Mouse (Mus musculus) forebrain, embryonic 14.5 days (tissue): Measurements from ENCODE around the gene Fibp. TPM values are rescaled to one million over a fixed set of nuclear protein-coding genes. Genes with fewer than 3 reads are reported as not detected.

Source experiments
- polyA plus RNA-seq: library from polyadenylated mRNA; unstranded; fragments of >200 nt; fragmentation: Nextera tagmentation; extraction: Ambion mirVana; gene quantifications from 2 replicates; pipeline ENCODE4 v1.2.1, GENCODE M21; 2014

The Fibp gene
- polyA plus RNA-seq, 1 experiment from 2014 or later = 167 TPM

Other genes starting within 250 kb of the Fibp start
- 25.0 and 29.4 TPM in 2 replicates for gene Pacs1, start 187.5 kb upstream of the Fibp start, polyA plus RNA-seq
- 298 and 333 TPM in 2 replicates for gene Sf3b2, start 165.2 kb upstream of the Fibp start, polyA plus RNA-seq
- gene Gal3st3, start 162.3 kb upstream of the Fibp start, polyA plus RNA-seq = 20.9 and 26.3 TPM in 2 replicates
- gene Catsper1, start 124.9 kb upstream of the Fibp start, polyA plus RNA-seq = not detected in 2 replicates
- 4.0 and 5.6 TPM in 2 replicates for gene Cst6, start 111.0 kb upstream of the Fibp start, polyA plus RNA-seq
- gene Eif1ad, start 93.9 kb upstream of the Fibp start, polyA plus RNA-seq = 33.0 and 36.2 TPM in 2 replicates
- 417 and 471 TPM in 2 replicates for gene Banf1, start 93.4 kb upstream of the Fibp start, polyA plus RNA-seq
- gene Sart1, start 71.9 kb upstream of the Fibp start, polyA plus RNA-seq = 58.3 and 64.2 TPM in 2 replicates
- gene Tsga10ip, start 58.1 kb upstream of the Fibp start, polyA plus RNA-seq = not detected in 2 replicates
- gene Drap1, start 35.6 kb upstream of the Fibp start, polyA plus RNA-seq = 255 and 263 TPM in 2 replicates
- 36.7 and 46.9 TPM in 2 replicates for gene AI837181, start 35.5 kb upstream of the Fibp start, polyA plus RNA-seq
- gene Fosl1, start 13.1 kb upstream of the Fibp start, polyA plus RNA-seq = not detected in 2 replicates
- gene Ccdc85b, start 2.7 kb upstream of the Fibp start, polyA plus RNA-seq = 5.9 and 6.4 TPM in 2 replicates
- 3.4 and 5.3 TPM in 2 replicates for gene Ctsw, start 7.9 kb downstream of the Fibp start, polyA plus RNA-seq
- 25.1 and 29.0 TPM in 2 replicates for gene Efemp2, start 13.3 kb downstream of the Fibp start, polyA plus RNA-seq
- gene Mus81, start 27.8 kb downstream of the Fibp start, polyA plus RNA-seq = 51.8 and 57.1 TPM in 2 replicates
- 4,491 and 4,757 TPM in 2 replicates for gene Cfl1, start 29.8 kb downstream of the Fibp start, polyA plus RNA-seq
- 0.28 TPM in 1 of 2 replicates, not detected in the other for gene 1700020D05Rik, start 43.2 kb downstream of the Fibp start, polyA plus RNA-seq
- gene Snx32, start 49.9 kb downstream of the Fibp start, polyA plus RNA-seq = 55.3 and 73.2 TPM in 2 replicates
- 0.16 TPM in 1 of 2 replicates, not detected in the other for gene Ovol1, start 100.0 kb downstream of the Fibp start, polyA plus RNA-seq
- gene Ap5b1, start 107.4 kb downstream of the Fibp start, polyA plus RNA-seq = 1.5 and 1.6 TPM in 2 replicates
- 85.7 and 95.8 TPM in 2 replicates for gene Rnaseh2c, start 141.3 kb downstream of the Fibp start, polyA plus RNA-seq
- gene Kat5, start 149.6 kb downstream of the Fibp start, polyA plus RNA-seq = 43.7 and 49.7 TPM in 2 replicates
- 29.8 and 35.8 TPM in 2 replicates for gene Rela, start 176.9 kb downstream of the Fibp start, polyA plus RNA-seq
- gene Sipa1, start 203.1 kb downstream of the Fibp start, polyA plus RNA-seq = 9.2 and 10.2 TPM in 2 replicates
- gene Map3k11, start 228.1 kb downstream of the Fibp start, polyA plus RNA-seq = 9.2 and 11.8 TPM in 2 replicates
- 20.9 and 24.6 TPM in 2 replicates for gene Pcnx3, start 228.3 kb downstream of the Fibp start, polyA plus RNA-seq
- gene Kcnk7, start 243.8 kb downstream of the Fibp start, polyA plus RNA-seq = 0.17 TPM in 1 of 2 replicates, not detected in the other